Mouse (Mus musculus): Measurements from ENCODE around the gene Gm10318. TPM values are rescaled to one million over a fixed set of nuclear protein-coding genes. Genes with fewer than 3 reads are reported as not detected.

Gene Gm10318
- total RNA-seq, 2 experiments from 2014 or later, result not detected

DNA sequence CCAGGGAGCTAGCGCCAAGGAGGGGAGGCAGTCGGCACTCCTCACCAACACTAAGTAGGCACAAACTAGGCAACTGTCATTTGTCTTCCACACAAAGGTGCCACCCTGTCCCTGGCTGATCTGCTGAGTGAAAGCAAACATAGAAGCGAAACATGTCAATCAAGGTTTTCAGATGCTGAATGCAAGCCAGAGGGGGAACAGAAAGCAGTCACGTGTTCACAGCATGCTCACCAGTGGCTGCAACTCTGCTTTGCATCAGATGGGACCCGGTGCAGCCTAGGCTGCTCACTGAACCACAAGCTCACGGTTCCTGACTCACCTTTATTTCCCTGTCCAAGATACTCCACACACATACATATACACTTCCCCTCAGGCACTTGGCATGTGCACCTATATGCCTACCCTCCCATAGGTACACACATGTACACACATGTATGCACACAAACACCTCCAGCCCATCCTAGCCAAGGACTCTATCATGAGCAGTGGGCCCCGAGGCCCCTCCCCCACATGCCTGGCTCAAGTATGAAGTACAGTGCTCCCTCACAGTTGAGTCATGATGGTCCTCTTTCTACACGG lies 38.4 kb downstream of the Gm10318 start:
- DNase-seq (ENCODE audit: low spot score in 2 of 2), result no peak

DNA sequence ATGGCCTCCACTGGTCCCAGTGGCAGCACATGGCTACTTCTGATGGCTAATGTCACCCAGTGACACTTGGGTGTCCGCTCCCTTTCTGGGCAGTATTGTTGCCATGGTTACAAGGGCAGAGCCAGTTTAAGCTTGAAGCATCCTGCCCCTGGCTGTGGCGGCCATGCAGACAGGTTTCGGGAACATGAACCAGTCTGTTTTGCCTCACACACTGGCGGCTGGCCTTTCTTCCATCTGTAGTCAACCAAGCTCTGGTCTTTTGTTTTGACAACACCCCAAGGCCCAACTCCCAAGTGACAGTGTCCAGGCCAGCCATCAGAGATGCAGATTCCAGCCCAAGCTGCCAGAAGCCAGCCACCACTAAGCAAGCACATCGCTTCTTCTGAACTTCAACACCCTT lies 42.9 kb downstream of the Gm10318 start:
- DNase-seq (ENCODE audit: low spot score in 2 of 2), result no peak

DNA sequence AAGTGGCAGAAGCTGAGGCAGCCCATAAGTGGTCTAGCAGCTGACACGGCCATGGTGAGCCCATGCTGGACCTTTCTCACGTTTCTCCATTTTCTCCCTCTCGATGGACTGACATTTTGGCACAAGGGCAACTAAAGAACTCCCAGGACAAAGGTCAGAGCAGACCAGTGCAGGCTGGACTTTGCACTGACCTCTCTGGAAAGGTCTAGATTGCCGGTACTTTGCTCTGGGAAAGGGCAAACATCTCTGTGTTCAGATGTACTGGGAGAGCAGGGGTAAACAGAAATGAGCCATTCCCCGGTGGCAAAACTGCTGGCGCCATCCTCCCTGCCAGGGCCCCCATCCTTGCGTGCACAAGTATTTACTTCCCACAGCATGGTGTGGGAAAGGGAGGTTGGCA lies 47.5 kb downstream of the Gm10318 start:
- no peak for DNase-seq (ENCODE audit: low spot score in 2 of 2)

DNA sequence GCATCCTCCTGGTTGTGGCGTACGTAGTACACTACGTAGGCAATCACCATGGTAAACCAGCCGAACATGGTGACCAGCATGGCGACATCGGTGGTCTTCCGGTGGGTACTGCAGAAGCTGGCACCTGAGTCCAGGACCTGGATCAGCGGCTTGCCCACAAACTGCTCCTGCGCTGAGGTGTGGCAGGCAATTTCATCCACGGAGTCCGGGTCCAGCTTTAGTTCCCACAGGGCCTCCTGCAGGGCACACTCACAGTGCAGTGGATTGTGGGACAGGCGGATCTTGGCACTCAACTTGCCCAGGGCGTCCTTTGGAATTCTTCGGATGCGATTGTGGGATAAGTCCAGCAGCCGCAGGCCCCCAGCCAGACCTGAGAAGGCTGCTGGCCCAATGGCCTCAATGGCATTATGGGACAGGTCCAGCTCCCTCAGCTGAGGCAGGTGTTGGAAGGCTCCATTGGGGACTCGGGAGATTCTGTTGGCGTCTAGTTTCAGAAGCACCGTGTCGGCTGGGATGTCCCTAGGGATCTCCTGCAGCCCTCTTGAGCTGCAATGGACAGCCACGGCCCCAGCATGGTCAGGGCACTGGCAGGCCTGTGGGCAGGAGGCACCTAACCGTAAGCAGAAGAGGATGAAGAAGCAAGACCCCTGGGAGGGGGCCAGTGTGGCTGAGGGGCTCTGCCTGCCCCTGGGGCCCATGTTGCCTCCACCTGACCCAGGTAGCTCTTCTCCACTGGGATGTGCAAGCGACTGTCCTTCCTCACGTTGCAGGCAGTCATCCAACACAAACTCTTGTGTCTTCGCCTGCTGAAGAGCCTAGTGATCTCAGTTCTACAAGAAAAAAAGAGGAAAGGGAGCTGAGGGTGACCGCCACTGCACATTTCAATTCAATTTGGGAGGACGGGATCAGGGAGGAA lies 48.5 kb downstream of the Gm10318 start:
- DNase-seq (ENCODE audit: low spot score in 2 of 2), result no peak

DNA sequence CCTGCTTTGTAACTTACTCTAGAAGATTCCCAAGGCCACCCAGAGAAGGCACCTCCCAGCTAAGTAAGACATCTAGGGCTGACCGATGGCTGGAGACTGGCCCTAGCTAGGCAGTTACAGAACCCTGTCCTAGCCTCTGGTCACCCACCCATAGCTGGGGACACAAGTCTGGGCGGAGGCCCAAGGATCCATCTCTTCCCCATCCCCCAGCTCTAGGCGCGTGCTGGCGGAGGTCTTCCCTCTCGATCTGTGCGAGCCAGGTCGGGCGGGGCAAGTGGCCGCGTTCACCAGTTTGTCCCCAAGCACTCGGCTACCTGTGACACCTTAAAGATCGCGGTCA lies 49.2 kb downstream of the Gm10318 start:
- DNase-seq (ENCODE audit: low spot score in 2 of 2), result no peak

DNA sequence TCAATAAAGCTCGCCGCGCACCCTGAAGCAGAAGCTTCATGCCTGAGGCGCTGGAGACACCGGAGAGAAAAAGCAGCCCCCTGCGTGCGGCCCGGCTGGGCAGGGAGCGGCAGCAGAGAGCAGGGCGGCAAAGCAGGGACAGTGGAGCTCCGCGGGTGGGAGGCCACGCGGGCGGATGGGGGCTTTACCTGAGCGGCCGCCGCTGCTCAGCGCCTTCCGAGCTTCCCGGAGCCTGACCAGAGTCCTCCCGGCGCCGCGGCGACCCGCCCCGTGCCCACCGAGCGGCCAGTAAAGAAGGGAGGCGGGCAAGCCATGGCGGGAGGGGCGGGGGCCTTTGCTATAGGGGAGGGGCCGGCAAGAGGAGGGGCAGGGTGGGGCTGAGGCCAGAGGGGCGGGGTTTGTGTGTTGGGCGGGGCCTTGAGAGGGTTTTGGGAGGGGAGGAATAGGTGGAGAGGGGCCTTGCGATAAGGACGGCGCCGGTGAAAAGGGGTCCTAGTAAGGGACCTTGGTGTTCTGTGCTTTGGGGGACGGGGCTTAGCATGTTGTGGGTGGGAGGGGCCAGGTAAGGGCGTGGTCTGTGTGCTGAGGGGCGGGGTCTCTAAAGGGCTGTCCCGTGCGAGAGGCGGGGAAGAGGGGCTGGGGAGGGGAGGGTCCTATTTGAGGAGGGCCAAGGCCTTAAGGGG lies 49.7 kb downstream of the Gm10318 start, which contains the start of gene Lrrc3:
Gene Lrrc3 (minus strand): TSS at position 326 of the 683 bp plus-strand sequence.
- peak; percentile 32 to 48 for DNase-seq (ENCODE audit: low spot score in 2 of 2)

DNA sequence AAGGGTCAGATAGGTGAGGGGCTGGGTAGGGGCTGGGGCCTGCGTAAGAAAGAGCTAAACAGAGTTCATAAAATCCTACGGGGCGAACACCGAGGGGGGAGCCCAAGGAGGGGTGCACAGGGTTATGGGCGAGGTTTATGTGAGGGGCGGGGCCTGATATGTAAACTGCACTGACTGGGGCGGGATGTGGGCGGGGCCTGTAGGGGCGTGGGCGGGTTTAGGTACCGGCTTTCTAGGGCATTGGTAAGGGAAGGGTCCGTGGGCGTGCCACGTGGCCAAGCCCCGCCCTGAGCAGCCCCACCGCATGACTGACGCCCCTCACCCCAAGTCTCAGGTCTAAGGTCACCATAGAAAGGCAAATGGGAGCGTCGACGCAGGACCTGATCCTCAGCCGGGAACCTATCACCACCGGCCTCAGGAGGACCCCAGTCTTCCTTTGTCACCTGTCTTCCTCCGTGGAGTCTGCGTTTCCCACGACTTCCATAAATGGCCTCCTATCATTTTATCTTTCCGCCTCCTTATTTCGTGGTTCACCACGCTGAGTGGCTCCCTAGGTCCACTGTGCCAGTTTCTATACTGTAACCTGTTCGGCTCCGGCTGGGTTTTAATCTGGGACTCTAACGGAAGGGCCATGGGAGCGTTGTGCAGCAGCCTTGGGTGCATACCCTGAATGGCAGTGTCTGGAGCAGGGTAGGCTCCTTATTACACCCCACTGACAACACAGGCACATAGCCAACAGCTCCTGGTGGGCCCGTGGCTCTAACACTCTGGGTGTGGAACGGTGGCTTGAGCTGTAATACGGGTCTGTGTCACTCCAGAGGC lies 50.4 kb downstream of the Gm10318 start:
- peak in 1 of 2 experiments; percentile 13 for DNase-seq (ENCODE audit: low spot score in 2 of 2)

Other genes starting within 250 kb of the Gm10318 start
- 100 to 1,000 TPM; 181 to 183 TPM for gene Sumo3, start 246.8 kb upstream of the Gm10318 start, total RNA-seq (2021)
- 10 to 100 TPM; 18.1 to 27.7 TPM for gene Gm49325, start 246.7 kb upstream of the Gm10318 start, total RNA-seq (2021)
- 10 to 100 TPM; 42.2 to 44.3 TPM for gene Ube2g2, start 230.6 kb upstream of the Gm10318 start, total RNA-seq (2021)
- 1 to 10 TPM in 1 of 2 experiments, under 1 TPM in 1; 0.45 to 1.0 TPM for gene Tspear, start 166.3 kb upstream of the Gm10318 start, total RNA-seq (2021)
- not detected for gene Gm19402, start 162.1 kb upstream of the Gm10318 start, total RNA-seq (2021)
- gene Gm9508, start 155.6 kb upstream of the Gm10318 start, total RNA-seq (2021), result not detected
- not detected for gene Gm10272, start 146.2 kb upstream of the Gm10318 start, total RNA-seq (2021)
- gene Gm10024, start 141.4 kb upstream of the Gm10318 start, total RNA-seq (2021), result not detected
- gene Gm10142, start 137.1 kb upstream of the Gm10318 start, total RNA-seq (2021), result not detected
- gene Krtap12-1, start 132.3 kb upstream of the Gm10318 start, total RNA-seq (2021), result not detected
- gene Gm10100, start 126.4 kb upstream of the Gm10318 start, total RNA-seq (2021), result not detected
- not detected for gene Gm18596, start 110.2 kb upstream of the Gm10318 start, total RNA-seq (2021)
- not detected for gene Gm9736, start 101.5 kb upstream of the Gm10318 start, total RNA-seq (2021)
- not detected for gene Gm3233, start 93.2 kb upstream of the Gm10318 start, total RNA-seq (2021)
- gene Gm3238, start 81.5 kb upstream of the Gm10318 start, total RNA-seq (2021), result not detected
- not detected for gene Gm7138, start 75.9 kb upstream of the Gm10318 start, total RNA-seq (2021)
- gene Gm3250, start 70.3 kb upstream of the Gm10318 start, total RNA-seq (2021), result not detected
- gene Gm7137, start 64.7 kb upstream of the Gm10318 start, total RNA-seq (2021), result not detected
- gene Gm9639, start 57.8 kb upstream of the Gm10318 start, total RNA-seq (2021), result not detected
- gene Gm19668, start 53.7 kb upstream of the Gm10318 start, total RNA-seq (2021), result not detected
- gene Gm9507, start 41.0 kb upstream of the Gm10318 start, total RNA-seq (2021), result not detected
- gene Gm2696, start 38.2 kb upstream of the Gm10318 start, total RNA-seq (2021), result not detected
- gene Krtap10-4, start 25.8 kb upstream of the Gm10318 start, total RNA-seq (2021), result not detected
- gene Krtap10-10, start 16.9 kb upstream of the Gm10318 start, total RNA-seq (2021), result not detected
- gene Gm36176, start 6.1 kb upstream of the Gm10318 start, total RNA-seq (2021), result not detected
- not detected for gene Gm3285, start 9.1 kb downstream of the Gm10318 start, total RNA-seq (2021)
- 10 to 100 TPM in 1 of 2 experiments, 1 to 10 TPM in 1; 9.8 to 14.6 TPM for gene Lrrc3, start 49.7 kb downstream of the Gm10318 start, total RNA-seq (2021)
- 1 to 10 TPM; 4.1 to 4.3 TPM for gene Trpm2, start 117.7 kb downstream of the Gm10318 start, total RNA-seq (2021)
- gene 1810043G02Rik, start 125.7 kb downstream of the Gm10318 start, total RNA-seq (2021), result 10 to 100 TPM; 21.3 to 25.1 TPM
- gene Pfkl, start 157.2 kb downstream of the Gm10318 start, total RNA-seq (2021), result 10 to 100 TPM; 85.6 to 87.2 TPM
- 1 to 10 TPM; 2.9 to 3.2 TPM for gene Dnmt3l, start 189.1 kb downstream of the Gm10318 start, total RNA-seq (2021)
- gene Aire, start 190.8 kb downstream of the Gm10318 start, total RNA-seq (2021), result not detected
- 10 to 100 TPM; 15.4 to 19.4 TPM for gene Icosl, start 216.4 kb downstream of the Gm10318 start, total RNA-seq (2021)